Mouse (Mus musculus) urinary bladder, adult 2 months (tissue): ENCODE results near the gene Ccdc69. TPM values are rescaled to one million over a fixed set of nuclear protein-coding genes. Genes with fewer than 3 reads are reported as not detected.
"Not testable (repeated sequence)": the region's sequence is repeated elsewhere in the genome, so short reads cannot be mapped to it uniquely, and the experiment has no call there.

Experiments
- DNase-seq: peaks from one replicate; pipeline ENCODE4 v3.0.0; 2022; ENCODE audit warnings: low spot score
- polyA plus RNA-seq: library from polyadenylated mRNA; depleted of rRNA; stranded (reverse); fragments of >200 nt; gene quantifications from 2 replicates; pipeline ENCODE4 v1.2.3, GENCODE M21; 2012; rRNA removed

Ccdc69 gene
- polyA plus RNA-seq: 29.0 and 33.3 TPM in 2 replicates

DNA sequence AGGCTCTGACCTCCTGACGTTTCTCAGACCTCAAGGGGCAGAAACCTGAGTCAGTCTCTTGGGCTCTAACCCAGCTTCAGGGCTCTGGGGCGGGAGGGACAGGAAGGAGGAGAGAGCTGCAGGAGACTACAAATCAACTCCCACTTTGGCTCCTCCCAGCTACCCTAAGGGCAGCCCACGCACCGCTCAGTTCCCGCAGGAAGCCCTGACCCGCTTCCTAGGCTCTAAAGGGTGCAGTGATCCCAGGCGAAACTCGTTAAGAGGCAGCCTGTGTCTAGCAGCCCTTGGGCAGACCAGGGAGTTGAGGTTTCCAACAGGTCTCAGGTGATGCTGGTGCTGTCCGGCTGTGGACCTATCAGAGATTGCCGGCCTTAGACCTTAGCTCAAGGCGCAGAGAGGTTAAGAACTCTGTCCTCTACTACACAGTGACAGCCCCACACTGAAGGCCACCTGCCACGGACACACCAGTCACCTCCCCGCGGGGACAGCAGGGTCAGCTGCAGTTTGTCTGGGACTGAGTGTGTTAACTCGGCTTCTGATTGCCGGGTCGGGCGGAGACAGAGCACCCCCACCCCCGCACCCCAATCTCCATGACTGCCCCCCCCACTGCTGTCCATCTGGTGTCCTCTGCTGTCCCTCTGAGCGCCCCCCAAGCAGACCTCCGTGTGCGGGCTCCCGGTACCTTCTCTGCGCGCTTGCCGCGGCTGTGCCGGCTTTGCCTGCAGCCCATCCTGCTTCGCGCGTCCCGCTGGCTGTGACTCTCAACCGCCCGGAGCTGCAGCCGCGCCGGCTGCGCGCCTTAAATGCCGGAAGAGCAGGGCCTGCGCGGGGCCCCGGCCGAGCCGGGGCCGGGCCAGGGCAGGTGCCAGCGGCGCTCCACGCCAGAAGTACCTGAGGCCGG, at the start of gene Ccdc69:
Gene Ccdc69, minus strand, starts transcription at position 801 of the 901 bp plus-strand sequence.
- peak; percentile 62 for DNase-seq

DNA sequence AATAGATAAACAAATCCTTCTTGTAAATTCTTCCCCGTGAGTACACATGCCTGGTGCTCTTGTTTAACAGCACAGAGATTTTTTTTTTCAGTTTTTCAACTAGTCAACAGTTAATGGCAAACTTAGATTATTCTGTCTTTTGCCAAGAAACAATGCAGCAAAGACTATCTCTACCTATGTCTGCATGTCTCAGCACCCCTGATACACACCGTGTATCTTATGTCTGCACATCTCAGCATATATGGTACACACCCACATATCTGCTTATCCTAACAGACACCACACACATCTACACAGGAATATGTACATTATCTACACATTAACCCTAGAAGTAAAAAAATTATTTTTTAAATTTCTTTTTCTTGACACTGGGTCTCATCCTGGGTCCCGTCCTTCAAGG, 48.7 kb upstream of the Ccdc69 start:
- no peak for DNase-seq

DNA sequence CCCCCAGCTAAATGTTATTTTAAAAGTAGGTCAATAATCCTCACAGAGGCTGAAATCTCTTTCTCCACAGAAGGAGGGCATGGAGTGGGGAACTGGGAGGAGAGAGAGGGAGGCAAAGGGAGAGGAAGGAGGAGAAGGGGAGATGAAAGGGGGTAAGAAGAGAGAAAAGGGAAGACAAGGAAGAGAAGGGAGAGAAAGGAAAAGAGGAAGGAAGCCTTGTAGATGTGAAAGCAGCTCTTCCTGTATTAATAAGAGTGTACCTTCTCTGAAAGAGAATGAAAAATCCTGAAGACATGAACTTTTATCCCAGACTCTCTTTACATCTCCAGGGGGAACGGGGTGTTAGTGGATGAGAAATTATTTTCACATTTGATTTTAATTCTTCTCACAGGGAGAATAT, 43.5 kb upstream of the Ccdc69 start:
- no peak for DNase-seq

DNA sequence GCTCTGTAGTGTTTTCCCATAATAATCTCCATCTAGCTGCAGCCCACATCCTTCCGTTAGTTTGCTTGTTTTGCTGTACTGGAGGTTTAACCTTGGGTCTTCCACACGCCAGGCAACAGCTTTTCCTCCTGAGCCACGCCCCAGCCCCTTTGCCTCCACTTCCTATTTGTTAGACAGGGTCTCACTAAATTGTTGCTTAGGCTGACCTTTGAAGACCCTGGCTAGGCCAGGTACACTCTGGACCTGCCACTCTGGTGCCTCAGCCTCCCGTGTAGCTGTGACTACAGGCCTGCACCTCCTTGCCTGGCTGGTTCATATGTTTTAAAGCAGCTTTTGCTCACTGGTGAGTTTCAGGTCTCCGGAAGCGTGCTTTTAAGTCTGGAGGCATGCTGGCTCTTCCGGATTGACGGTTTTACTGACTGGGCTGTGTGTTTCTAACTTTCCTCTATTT, 42.9 kb upstream of the Ccdc69 start:
- DNase-seq: no peak

DNA sequence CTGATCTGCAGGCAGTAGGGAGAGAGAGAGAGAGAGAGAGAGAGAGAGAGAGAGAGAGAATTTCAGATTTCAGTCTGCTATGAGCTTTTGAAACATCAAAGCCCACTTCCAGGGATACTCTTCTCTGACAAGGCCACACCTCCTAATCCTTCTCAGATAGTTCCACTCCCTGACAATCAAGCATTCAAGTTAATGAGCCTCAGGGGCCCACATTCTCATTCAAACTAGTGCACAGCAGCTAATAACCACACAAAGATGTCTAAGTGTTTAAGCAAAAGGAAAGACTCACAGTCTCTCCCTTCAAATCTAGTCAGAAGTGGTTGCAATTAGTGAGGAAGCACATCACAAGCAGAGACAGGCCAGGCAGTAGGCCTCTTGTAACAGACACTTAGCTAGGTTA, 42.3 kb upstream of the Ccdc69 start:
- DNase-seq: no peak

DNA sequence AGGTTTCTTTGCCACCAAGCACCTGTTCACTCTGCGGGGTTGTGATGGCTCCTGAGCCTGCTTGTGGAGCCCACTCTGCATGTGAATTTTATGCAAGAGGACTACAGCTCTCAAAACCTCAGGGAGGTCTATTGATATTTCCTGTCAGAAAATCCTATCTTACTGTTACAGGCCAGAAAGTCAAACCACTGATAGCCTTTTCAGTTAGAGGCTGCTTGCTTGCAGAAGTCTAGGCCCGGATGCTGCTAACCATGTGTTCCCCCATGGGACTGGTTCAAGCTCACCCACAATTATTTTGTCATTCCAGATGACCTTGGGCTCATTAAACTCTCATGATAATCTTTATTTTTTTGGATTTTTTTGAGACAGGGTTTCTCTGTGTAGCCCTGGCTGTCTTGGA, 39.1 kb upstream of the Ccdc69 start:
- DNase-seq: no peak

DNA sequence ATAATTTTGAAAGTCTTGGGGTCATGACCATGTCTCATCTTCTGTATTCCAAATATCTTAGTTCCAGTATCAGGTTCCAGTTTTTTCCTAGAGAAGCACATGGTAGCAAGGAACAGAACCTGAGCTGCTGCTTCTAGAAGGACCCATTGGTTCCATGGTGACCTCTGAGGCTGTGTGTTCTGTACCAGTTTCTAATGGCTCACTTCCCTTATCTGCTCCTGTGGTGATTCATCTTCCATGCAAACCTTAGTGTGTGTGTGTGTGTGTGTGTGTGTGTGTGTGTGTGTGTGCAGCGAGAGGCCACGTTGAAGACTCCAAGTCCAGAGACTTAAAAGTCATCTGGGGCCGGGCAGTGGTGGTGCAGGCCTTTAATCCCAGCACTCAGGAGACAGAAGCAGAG, 38.1 kb upstream of the Ccdc69 start:
- no peak for DNase-seq

DNA sequence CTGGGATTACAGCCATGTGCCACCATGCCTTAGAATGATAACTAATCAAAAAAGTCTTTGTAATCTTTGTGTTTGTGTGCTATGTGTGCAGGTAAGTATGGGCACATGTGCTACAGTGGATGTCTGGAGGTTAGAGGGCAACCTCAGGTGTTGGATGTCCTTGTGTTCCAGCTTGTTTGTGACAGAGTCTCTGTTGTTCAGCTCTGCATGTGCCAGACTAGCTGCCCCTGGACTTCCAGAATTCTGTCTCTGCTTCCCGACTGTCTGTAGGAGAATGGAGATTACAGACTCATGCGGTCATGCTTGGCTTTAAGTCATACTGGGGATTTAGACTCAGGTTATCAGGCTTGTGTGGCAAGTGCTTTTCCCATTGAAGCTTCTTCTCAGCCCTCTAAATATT, 36.4 kb upstream of the Ccdc69 start:
- DNase-seq: no peak

DNA sequence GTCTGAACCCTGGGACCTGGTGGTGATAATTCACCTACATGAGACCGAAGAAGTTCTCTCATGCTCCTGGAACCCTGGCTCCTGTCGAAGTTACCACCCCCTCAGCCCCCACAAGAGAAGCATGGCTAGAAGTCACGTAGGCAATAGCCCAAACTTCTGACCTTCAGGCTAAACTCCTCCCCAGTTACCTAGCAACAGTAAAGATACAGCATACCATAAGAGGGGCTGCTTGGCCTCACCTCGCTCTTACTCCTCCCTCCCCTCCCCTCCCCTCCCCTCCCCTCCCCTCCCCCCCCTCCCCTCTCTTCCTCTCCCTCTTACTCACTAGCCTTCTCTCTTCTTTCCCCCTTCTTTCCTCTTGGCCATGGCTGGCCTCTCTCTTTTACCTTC, 35.9 kb upstream of the Ccdc69 start:
- not testable (repeated sequence) for DNase-seq

DNA sequence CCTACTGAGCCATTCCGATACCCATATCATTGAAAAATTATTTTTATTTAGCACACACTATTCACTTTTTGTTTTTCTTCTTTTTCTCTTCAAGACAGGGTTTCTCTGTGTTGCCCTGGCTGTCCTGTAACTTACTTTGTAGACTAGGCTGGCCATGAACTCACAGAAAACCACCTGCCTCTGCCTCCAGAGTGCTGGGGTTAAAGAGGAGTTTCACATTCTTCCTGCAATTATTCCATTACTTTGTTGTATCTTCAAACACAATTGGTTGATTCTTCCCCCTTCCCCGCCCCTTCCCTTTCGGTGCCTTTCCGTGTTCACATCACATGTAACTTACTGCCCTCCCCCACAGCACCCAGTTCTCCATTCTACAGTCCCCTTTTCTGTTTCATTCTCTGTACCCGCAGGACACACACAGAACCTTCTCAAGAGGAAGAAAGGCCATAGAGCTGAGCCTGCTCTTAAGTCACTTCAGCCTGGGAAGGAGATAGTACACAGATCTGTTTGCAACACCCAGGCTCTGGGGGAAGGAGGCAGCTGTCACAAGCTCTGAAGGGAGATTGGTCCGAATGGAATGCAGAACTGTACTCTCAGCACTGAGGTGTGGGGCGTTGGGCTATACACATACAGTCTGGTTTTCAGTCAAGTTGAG, 35.4 kb upstream of the Ccdc69 start:
- DNase-seq: no peak

DNA sequence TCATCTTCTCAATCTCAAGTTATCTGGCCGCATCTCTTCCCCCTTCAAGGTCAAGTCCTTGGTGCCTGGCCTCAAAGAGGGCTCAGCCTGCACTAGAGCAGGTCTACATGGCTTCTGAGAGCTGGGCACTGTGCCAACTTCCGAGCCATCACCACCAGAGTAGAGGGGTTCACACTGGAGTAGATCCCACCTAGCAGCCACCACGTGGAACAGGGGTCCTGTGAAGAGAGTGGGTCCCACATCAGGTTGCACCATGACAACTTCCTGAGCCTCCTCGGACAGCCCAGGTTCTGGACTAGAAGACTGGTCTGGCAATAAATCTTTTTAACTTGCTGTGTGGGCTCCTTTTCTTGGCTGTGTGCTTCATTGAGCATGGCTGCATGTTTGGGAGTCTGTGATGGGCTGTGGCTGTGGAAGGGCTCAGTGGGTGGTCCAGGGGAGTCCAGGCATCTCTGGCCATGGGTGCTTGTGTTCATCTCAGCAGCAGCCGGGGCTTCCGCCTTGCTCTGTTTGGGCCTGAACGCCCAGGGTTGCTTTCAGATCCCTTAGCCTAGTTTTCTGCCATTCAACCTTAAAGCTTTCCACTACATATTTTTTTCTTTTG, 32.7 kb upstream of the Ccdc69 start:
- no peak for DNase-seq

DNA sequence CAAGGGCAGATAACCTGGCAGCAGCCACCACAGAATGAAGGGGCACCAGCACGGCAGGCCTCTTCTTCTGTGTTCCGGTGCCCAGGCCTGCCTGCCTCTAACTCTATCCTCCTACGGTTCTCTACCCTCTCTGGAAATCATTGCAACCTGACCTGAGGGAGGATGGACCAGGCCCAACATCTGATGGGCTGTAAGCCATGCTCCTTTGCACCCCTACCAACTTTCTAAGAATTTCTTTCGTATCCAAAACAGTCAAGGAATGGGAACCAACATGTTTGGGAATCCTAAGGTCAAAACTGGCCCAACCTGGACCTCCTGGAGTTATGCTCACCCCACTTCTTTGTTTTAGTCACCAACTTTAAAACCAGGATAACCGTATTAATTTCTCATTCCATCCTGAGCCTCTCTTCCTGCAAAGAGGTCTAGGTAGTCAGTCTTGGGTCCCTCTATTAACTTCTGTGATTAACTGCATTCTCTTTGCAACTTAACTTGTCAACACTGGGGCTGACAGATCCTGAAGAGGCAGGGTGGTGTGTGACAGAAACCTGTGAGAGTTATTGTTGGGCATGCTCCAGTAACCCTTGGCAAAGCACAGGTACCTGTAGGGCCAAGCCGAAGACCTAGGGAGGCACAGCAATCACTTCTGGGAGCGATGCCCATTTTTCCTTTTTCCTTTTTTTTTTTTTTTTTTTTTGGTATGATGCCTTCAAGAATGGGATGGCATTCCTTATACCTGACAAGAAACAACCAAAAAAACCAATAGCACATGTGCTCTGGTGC, 31.8 kb upstream of the Ccdc69 start:
- no peak for DNase-seq

DNA sequence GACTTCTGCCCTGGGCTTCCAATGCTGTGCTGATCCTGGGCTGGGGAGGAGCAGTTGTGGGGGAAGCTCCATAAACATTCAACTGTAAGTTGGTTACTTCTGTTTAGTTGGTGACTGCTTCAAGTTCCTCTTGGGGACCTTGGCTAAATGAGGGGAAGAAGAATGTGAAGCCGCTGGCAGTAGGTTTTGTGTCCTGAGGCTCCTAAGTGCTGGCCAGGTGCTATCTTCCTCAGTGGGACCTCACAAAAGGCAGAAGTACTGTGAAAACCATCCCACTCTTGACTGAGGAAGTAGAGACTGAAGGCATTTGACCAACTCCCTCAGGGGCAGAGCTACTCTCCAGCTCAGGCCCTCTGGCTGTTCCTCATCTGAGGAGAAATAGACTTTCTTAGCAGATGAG, 28.7 kb upstream of the Ccdc69 start:
- DNase-seq: no peak

DNA sequence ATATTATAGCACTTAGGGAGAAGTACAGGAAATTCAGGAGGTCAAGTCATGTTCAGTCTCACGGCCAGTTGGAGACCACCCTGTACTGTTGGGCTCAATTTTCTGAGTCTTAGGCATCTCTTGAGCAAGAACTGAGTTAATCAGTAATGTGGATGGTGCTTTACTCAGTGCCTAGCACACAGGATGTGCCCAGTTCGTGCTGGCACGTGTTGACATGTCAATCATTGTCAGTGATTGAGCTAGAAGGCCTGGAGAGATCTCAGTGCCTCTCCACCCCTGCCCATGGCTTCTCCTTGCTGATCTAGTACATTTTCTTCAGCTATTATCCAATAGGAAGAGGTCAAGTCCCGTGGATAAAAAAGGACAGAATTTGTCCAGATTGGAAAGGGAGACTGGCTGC, 27.5 kb upstream of the Ccdc69 start:
- no peak for DNase-seq

DNA sequence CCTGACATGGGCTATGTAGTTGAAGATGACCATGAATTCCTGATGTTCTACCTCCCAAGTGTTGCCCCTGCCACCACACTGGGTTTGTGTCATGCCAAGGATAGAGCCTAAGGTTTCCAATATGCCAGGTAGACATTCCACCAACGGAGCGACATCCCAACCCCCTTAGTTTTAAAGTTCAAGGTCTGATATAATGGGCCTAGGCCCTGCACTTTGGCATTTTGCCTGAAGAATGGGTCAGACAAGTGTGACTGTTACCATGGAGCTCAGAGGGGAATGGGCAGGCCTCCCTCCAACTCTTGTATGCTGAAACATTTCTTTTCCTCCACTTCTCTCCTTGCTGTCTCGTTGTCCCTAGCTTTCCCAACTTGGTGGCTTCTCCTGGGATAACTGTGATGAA, 25.3 kb upstream of the Ccdc69 start:
- DNase-seq: no peak

DNA sequence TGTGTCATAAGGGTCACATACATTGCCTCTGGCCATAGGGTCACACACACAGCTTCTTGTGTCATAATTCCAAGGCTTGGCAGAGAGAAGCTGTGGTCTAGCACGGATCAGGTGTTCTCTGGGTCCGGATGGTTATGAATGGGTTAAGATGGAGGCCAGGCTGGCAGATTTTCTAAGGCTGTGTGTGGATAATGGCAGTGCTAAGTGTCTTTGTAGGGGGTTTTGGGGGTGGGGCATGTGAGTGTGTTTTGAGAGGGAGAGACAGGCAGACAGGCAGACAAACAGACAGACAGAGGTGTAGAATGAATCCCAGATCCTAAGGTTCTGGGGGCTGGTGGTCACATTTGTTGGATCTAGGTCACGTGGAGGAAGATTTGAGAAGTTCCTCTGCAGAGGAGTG, 24.1 kb upstream of the Ccdc69 start:
- no peak for DNase-seq

DNA sequence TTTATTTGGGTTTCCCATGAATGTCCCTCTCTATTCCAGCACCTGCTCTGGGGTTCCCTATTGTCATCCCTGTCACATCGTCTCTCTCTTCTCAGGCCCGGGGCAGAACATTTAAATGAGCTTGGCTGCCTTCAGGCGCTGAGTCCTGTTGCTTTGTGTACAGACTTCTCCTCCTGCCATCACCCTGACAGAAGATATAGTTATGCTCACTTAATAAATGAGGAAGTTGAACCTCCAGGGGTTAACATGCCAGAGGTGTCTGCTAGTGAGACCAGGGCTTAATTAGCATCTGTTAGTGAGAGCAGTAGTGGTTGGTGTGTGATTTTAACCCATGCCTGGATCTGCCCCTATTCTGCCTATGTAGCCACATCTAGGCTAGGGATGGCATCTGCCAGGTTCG, 21.9 kb upstream of the Ccdc69 start:
- no peak for DNase-seq

DNA sequence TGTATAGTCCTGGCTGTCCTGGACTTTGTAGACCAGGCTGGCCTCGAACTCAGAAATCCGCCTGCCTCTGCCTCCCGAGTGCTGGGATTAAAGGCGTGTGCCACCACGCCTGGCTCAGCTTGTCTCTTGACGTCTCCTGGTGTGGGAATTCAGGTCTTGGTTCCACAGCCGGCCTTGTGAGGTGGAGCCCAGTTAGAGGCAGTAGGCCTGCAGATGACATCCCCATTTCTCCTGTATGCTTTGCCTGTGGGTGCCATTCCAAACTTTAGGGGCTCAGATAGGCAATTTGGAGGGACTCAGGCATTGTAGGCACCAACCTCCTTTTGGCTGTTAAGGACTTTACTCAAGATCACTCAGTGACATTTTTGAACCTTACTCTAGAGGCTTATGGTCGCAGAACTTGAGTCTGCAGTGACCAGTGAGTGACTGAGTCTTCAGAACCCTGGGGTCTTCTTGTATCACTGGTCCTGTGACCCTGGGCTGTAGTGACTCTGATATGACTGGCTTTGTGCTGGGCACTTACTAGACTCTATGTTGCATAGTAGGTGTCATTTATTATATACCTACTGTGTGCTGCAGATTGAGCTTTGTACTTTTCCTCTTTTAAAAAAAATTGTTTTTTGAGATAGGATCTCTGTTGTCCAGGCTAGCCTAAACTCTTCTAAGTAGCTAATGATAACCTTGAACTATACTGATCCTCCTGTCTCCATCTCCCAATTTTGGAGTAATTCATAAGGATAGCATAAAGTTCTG, 21.3 kb upstream of the Ccdc69 start:
- DNase-seq: no peak

DNA sequence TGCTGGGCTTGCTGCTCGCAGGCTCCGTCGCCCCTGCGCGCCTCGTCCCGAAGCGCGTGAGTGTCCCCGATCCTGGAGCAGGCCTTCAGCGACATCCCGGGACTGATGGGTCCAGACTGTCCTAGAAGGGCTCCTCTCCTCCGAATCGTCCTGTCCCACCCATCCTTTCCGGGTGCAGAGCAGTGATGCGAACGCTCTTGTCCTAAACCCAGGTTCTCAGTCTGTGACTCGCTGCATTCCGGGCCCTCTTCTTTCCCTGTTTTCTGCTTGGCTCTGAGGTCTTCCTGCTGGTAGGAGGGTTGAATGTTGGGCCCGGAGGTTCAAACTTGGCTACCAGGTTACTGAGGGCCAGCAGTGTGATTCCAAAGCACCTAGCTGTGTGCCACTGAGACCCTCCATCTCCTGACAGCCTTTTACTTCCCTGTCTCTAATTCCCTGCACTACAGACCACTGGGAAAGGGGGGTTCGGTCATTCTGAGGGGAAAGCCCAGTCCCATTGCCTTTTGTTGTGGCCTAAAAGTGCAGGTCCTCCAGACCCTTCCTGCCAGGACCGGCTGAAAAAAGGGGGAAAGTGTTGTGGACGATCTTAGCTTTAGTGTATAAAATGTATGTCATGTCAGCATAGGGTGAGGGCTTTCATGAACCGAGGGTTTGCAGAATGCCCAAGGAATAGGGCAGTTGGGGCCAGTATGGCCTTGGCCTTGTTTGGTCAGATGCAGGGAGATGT, 20.4 kb upstream of the Ccdc69 start:
- no peak for DNase-seq

DNA sequence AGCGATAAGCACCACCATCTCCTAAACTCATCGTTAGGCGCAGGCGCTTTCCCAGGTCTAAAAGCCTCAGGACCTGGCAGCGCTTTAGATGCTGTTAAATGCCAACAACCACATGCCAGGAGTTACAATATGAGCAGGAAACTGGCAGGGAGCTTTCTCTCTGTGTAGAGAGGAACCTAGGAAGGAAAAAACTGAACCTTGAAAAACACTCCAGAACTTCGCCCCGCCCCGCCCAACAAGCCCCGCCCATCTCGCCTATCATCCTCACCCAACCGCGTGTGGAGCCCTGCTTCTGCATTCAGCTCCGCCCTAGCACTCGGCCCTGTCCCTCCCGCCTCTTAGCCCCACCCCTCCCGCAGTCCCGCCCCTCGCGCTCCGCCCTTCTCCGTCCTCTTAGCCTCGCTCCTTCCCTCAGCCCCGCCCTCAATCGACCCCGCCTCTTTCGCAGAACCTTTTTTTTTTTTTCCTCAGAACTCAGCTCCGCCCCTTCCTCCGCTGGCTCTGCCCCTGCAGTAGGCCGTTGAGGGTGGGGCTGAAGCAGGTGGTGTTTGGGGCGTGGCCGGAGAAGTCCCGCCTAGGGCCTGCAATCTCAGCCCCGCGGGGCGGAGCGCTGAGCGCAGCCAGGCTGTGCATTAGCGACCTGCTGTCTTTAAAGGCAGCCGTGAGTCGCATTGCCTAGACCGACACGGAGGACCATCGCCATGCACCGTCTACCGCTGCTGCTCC, 19.7 kb upstream of the Ccdc69 start, which contains the start of gene Gm2a:
Gene Gm2a, plus strand, starts transcription at position 653 of the 726 bp plus-strand sequence.
- peak; percentile 82 for DNase-seq
